Mouse (Mus musculus) forebrain, embryonic 15.5 days (tissue): ENCODE measurements at regions not wholly inside any gene's neighbourhood (a gene's known extent, or its start where the extent isn't known, plus 50 kb on each side); places are given as distances from the start of the nearest gene placed in this dataset.

Experiments
- ATAC-seq: fragments of 200-750 bp; cut with Nextera tagmentation; replicated peaks from 2 replicates; pipeline ENCODE4 v1.8.0; 2017; ENCODE audit warnings: mild to moderate bottlenecking, moderate TSS enrichment, moderate library complexity
- H3K27ac ChIP-seq: fragments of 300-500 bp; sonication (generic); replicated peaks from 2 replicates; pipeline ENCODE4 v1.5.1; 2015; ENCODE audit warnings: mild to moderate bottlenecking, inconsistent platforms
- H3K27me3 ChIP-seq: fragments of 300-500 bp; sonication (generic); 2 replicates; pipeline ENCODE4 v1.6.1; 2015; ENCODE audit warnings: inconsistent platforms
- H3K36me3 ChIP-seq: fragments of 300-500 bp; sonication (generic); 2 replicates; pipeline ENCODE4 v1.6.1; 2015; ENCODE audit warnings: mild to moderate bottlenecking, inconsistent platforms
- H3K4me1 ChIP-seq: fragments of 300-500 bp; sonication (generic); 2 replicates; pipeline ENCODE4 v1.6.1; 2015; ENCODE audit warnings: inconsistent platforms
- H3K4me2 ChIP-seq: fragments of 300-500 bp; sonication (generic); replicated peaks from 2 replicates; pipeline ENCODE4 v1.6.1; 2015; ENCODE audit warnings: mild to moderate bottlenecking, inconsistent platforms
- H3K4me3 ChIP-seq: fragments of 300-500 bp; sonication (generic); 2 replicates; pipeline ENCODE4 v1.5.1; 2015; ENCODE audit warnings: mild to moderate bottlenecking, inconsistent platforms
- H3K9ac ChIP-seq: fragments of 300-500 bp; sonication (generic); replicated peaks from 2 replicates; pipeline ENCODE4 v1.6.1; 2015; ENCODE audit warnings: mild to moderate bottlenecking, inconsistent platforms
- H3K9me3 ChIP-seq: fragments of 300-500 bp; sonication (generic); 2 replicates; pipeline ENCODE4 v1.6.1; 2016; ENCODE audit warnings: inconsistent platforms
- WGBS: fragments of 180-500 bp; shearing (Covaris S2); methylation state at CpG from one replicate; pipeline ENCODE4 v1.1.7; 2015; ENCODE audit warnings: mixed read lengths; 5-methylcytosine and 5-hydroxymethylcytosine counted together

GRCm38 (mm10) chr8:30960486-30960885, 2468.0 kb upstream of the 5930422O12Rik start:
- Histone ChIP-seq H3K9ac (no peak overlapping the region), H3K4me2 (no peak overlapping the region), H3K4me3 (no peak overlapping the region), H3K36me3 (no peaks in the 10 kb centered on the region), H3K27me3 (no peaks in the 10 kb centered on the region), H3K27ac (no peak overlapping the region), H3K9me3 (no peaks in the 10 kb centered on the region), H3K4me1 (peaks cover 3% of the 10 kb centered on the region; the same call in 1 of the 2 replicates)
- 35% methylated on average over 8 of the region's 8 CpGs for WGBS
- no peak for ATAC-seq

GRCm38 (mm10) chr8:30962207-30962606, 2466.3 kb upstream of the 5930422O12Rik start:
- no peaks in the 10 kb centered on the region for H3K36me3 ChIP-seq
- H3K9me3 ChIP-seq = no peaks in the 10 kb centered on the region
- WGBS = 77% methylated on average over 3 of the region's 3 CpGs
- peaks cover 3% of the 10 kb centered on the region; the same call in 1 of the 2 replicates for H3K4me1 ChIP-seq
- no peaks in the 10 kb centered on the region for H3K27me3 ChIP-seq
- no peak overlapping the region for H3K27ac ChIP-seq
- no peak for ATAC-seq
- no peak overlapping the region for H3K4me3 ChIP-seq
- H3K9ac ChIP-seq = no peak overlapping the region
- no peak overlapping the region for H3K4me2 ChIP-seq

GRCm38 (mm10) chr8:30982814-30983213, 2445.7 kb upstream of the 5930422O12Rik start:
- no peaks in the 10 kb centered on the region for H3K36me3 ChIP-seq
- H3K4me3 ChIP-seq = no peak overlapping the region
- no peaks in the 10 kb centered on the region for H3K9me3 ChIP-seq
- H3K27me3 ChIP-seq = no peaks in the 10 kb centered on the region
- H3K4me1 ChIP-seq = no peaks in the 10 kb centered on the region
- no peak overlapping the region for H3K9ac ChIP-seq
- ATAC-seq = no peak
- no peak overlapping the region for H3K4me2 ChIP-seq
- no peak overlapping the region for H3K27ac ChIP-seq
- 77% methylated on average over 2 of the region's 2 CpGs for WGBS

- 75% methylated on average over 5 of the region's 5 CpGs for WGBS
- Histone ChIP-seq H3K4me3 (no peak overlapping the region), H3K9ac (no peak overlapping the region), H3K9me3 (no peaks in the 10 kb centered on the region), H3K27ac (no peak overlapping the region), H3K27me3 (no peaks in the 10 kb centered on the region), H3K4me2 (no peak overlapping the region), H3K4me1 (no peaks in the 10 kb centered on the region), H3K36me3 (no peaks in the 10 kb centered on the region)
- no peak for ATAC-seq
These were observed 2440.5 kb upstream of the 5930422O12Rik start for GRCm38 (mm10) chr8:30988051-30988450.

DNA sequence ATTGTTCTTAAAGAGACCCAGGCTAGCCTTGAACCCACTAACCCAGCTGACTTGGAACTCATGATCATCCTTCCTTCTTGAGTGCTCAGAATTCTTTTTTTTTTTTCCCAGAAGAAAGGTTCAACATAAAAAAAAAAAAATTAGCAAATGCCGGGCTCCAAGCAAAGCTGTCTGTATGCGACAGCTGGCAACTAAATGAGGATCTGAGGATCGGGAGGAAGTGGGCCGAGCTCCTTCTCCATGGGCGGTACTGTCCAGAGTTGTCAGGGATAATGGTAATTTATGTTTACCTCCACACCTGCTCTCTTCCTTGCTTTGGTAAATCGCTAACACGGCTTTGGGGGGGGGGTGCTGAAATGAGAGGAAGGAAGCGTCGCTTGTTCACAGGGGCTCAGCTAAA, 2429.9 kb upstream of the 5930422O12Rik start:
- no peak overlapping the region for H3K9ac ChIP-seq
- no peaks in the 10 kb centered on the region for H3K36me3 ChIP-seq
- no peaks in the 10 kb centered on the region for H3K4me1 ChIP-seq
- H3K4me3 ChIP-seq = no peak overlapping the region
- H3K27me3 ChIP-seq = no peaks in the 10 kb centered on the region
- WGBS = 75% methylated on average over 9 of the region's 9 CpGs
- H3K9me3 ChIP-seq = no peaks in the 10 kb centered on the region
- no peak for ATAC-seq
- no peak overlapping the region for H3K4me2 ChIP-seq
- no peak overlapping the region for H3K27ac ChIP-seq

DNA sequence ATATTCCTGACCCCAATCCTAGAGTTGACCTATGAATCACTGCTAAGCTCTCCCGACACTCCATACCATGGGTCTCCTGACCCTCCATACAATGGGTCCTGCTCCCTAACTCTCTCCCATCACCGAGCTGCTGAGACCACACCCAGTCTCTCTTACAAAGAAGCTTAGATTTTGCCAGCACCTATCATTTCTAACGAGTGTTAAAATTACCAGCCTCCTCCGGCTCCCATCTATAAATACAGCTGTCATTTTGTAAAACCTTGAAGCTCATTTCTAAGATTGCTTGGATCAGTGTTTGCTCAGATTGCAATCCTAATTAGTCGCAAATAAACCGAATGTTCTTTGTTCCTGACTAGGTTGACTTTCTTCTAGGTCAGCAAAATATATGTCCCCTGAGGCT, 2428.4 kb upstream of the 5930422O12Rik start:
- no peaks in the 10 kb centered on the region for H3K4me1 ChIP-seq
- H3K4me3 ChIP-seq = no peak overlapping the region
- 63% methylated on average over 6 of the region's 6 CpGs for WGBS
- H3K27ac ChIP-seq = no peak overlapping the region
- no peak overlapping the region for H3K4me2 ChIP-seq
- ATAC-seq = peak; percentile 41; the same call in 1 of the 2 replicates
- H3K36me3 ChIP-seq = no peaks in the 10 kb centered on the region
- H3K9ac ChIP-seq = no peak overlapping the region
- no peaks in the 10 kb centered on the region for H3K27me3 ChIP-seq
- H3K9me3 ChIP-seq = no peaks in the 10 kb centered on the region

GRCm38 (mm10) chr8:31001980-31002730, 2426.4 kb upstream of the 5930422O12Rik start:
- Histone ChIP-seq H3K36me3 (no peaks in the 10 kb centered on the region), H3K4me2 (no peak overlapping the region), H3K4me3 (no peak overlapping the region), H3K9me3 (no peaks in the 10 kb centered on the region), H3K27ac (no peak overlapping the region), H3K4me1 (no peaks in the 10 kb centered on the region), H3K9ac (no peak overlapping the region), H3K27me3 (no peaks in the 10 kb centered on the region)
- whole genome bisulfite sequencing = 15% methylated on average over 5 of the region's 5 CpGs
- no peak; the same call in 1 of the 2 replicates for ATAC-seq

- no peak overlapping the region for H3K4me2 ChIP-seq
- H3K9me3 ChIP-seq = no peaks in the 10 kb centered on the region
- no peaks in the 10 kb centered on the region for H3K27me3 ChIP-seq
- no peak for ATAC-seq
- no peak overlapping the region for H3K27ac ChIP-seq
- WGBS = 52% methylated on average over 8 of the region's 8 CpGs
- H3K9ac ChIP-seq = no peak overlapping the region
- H3K4me3 ChIP-seq = no peak overlapping the region
- no peaks in the 10 kb centered on the region for H3K36me3 ChIP-seq
- no peaks in the 10 kb centered on the region for H3K4me1 ChIP-seq
These were observed 2420.2 kb upstream of the 5930422O12Rik start for GRCm38 (mm10) chr8:31008309-31008708.

GRCm38 (mm10) chr8:31012068-31012467, 2416.4 kb upstream of the 5930422O12Rik start:
- no peak overlapping the region for H3K4me3 ChIP-seq
- WGBS = 45% methylated on average over 11 of the region's 11 CpGs
- peak; percentile 67 for ATAC-seq
- H3K36me3 ChIP-seq = no peaks in the 10 kb centered on the region
- H3K4me2 ChIP-seq = no peak overlapping the region
- H3K27me3 ChIP-seq = no peaks in the 10 kb centered on the region
- H3K9ac ChIP-seq = no peak overlapping the region
- no peaks in the 10 kb centered on the region for H3K9me3 ChIP-seq
- no peaks in the 10 kb centered on the region for H3K4me1 ChIP-seq
- no peak overlapping the region for H3K27ac ChIP-seq

DNA sequence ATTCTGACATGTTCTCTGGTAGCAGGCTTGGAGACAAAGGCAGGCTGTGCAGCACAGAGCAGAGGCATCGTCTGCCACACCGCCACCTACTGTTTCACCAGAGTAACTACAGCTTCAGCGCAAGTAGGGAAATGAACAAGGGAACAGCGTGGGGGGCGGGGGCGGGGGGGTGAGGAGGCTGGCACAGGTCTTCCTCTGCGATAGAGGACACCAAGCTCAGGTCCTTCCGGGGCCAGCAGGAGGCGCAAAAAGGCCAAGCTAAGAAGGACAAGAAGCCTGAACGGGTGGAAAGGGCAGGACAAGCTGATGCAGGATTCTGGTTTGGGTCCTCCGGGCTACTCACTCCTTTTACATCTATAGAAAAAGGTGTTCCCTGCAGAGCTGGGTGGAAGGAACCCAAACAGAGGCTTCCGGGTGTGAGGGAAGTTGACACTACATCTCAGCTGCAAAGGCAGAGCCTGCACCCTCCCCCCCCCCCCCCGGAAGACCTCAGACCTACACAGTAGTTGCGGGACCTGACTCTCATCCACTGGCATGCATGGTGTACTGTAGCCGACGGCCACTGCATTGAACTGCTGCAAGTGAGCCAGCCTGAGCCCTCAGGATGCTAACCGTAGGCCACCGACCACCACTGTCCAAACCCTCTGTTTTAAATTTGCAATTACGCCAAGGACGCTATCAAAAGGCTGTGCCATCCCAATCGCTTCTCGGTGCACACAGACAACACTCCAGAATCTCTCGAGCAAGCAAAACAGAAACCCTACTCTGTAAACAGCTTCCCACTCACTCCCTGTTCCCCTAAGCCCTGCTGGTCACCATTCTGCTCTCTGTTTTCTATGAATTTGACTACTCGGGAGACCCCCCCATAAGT, 2396.6 kb upstream of the 5930422O12Rik start:
- H3K27ac ChIP-seq = peak overlapping the region; percentile 78
- no peaks in the 10 kb centered on the region for H3K36me3 ChIP-seq
- H3K4me3 ChIP-seq = peak overlapping the region; percentile 41
- WGBS = 4% methylated on average over 24 of the region's 24 CpGs
- no peaks in the 10 kb centered on the region for H3K9me3 ChIP-seq
- H3K27me3 ChIP-seq = no peaks in the 10 kb centered on the region
- H3K4me1 ChIP-seq = peaks cover 15% of the 10 kb centered on the region; the same call in 1 of the 2 replicates
- ATAC-seq = peak; percentile 93
- H3K9ac ChIP-seq = peak overlapping the region; percentile 47
- H3K4me2 ChIP-seq = peak overlapping the region; percentile 54

- Histone ChIP-seq H3K4me2 (peak overlapping the region; percentile 54), H3K36me3 (no peaks in the 10 kb centered on the region), H3K27me3 (no peaks in the 10 kb centered on the region), H3K4me3 (peak overlapping the region; percentile 40), H3K27ac (peak overlapping the region; percentile 78), H3K9me3 (no peaks in the 10 kb centered on the region), H3K4me1 (peaks cover 15% of the 10 kb centered on the region), H3K9ac (peak overlapping the region; percentile 39)
- under 1% methylated on average over 13 of the region's 13 CpGs for WGBS
- ATAC-seq = peak; percentile 69
These were observed 2395.2 kb upstream of the 5930422O12Rik start for GRCm38 (mm10) chr8:31033281-31033680.

DNA sequence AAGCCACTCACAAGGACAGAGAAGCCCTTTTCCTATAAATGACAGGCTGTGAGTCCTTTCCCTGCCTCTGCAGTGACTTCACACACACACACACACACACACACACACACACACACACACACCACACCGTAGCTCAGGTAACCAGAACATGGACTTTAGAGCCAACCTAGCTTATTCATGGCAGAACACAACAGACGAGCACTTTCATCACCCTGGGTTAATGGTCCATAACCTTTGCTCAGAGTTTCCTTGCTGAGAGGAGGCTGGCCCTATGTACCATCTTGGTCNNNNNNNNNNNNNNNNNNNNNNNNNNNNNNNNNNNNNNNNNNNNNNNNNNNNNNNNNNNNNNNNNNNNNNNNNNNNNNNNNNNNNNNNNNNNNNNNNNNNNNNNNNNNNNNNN, 2391.6 kb upstream of the 5930422O12Rik start:
- Histone ChIP-seq H3K4me3 (no peak overlapping the region), H3K9me3 (no peaks in the 10 kb centered on the region), H3K27ac (no peak overlapping the region), H3K36me3 (no peaks in the 10 kb centered on the region), H3K9ac (no peak overlapping the region), H3K4me2 (no peak overlapping the region), H3K4me1 (peaks cover 13% of the 10 kb centered on the region), H3K27me3 (no peaks in the 10 kb centered on the region)
- WGBS = 65% methylated on average over 2 of the region's 2 CpGs
- no peak for ATAC-seq
